Mouse (Mus musculus): ENCODE results near the gene Gm27235. TPM values are rescaled to one million over a fixed set of nuclear protein-coding genes. Genes with fewer than 3 reads are reported as not detected.
"Not testable (repeated sequence)": the region's sequence is repeated elsewhere in the genome, so short reads cannot be mapped to it uniquely, and the experiment has no call there.

Gene Gm27235
- total RNA-seq (2021) = not detected
- long read RNA-seq, experiment 1 = 0 reads
- long read RNA-seq, experiment 2 = 0 reads

DNA sequence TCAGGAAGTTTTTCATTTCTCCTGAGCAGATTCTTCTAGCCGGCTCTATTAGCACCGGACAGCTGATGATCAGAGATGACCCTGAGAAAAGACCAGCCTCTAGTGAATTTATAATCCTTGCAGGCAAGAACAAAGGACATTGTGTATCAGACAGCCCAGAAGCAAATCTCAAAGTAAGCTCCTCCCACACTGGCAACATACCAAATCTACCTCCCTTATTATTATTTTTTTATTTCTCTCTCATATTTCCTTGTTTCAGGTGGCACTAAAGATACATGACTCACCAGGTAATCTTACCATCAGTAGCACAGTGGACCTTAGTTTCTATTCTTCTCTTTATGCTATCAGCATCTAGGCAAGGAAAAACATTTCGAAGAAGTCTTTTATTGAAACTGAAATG lies at the start of gene Gm27235, which contains the start of gene D730048I06Rik:
TSS of gene Gm27235 (minus strand) at position 101 of the 400 bp plus-strand sequence.
TSS of gene D730048I06Rik (minus strand) at position 112 of the 400 bp plus-strand sequence.
- no peak for DNase-seq (ENCODE audit: low spot score in 2 of 2)

DNA sequence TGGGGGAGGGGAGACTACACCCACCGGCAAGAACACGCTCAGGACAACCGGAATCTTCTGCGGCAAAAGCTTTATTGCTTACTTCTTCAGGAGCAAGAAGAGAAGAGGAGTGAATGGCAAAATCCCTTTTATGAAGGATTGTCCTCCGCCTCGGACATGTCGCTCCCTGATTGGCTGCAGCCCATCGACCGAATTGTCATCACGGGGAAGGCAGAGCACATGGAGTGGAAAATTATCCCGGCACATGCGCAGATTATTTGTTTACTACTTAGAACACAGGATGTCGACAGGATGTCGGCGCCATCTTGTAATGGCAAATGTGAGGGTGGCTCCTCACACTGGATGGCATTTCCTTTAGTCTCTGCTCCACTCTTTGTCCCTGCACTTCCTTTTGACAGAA lies 28.0 kb upstream of the Gm27235 start:
- DNase-seq (ENCODE audit: low spot score in 2 of 2) = not testable (repeated sequence)

DNA sequence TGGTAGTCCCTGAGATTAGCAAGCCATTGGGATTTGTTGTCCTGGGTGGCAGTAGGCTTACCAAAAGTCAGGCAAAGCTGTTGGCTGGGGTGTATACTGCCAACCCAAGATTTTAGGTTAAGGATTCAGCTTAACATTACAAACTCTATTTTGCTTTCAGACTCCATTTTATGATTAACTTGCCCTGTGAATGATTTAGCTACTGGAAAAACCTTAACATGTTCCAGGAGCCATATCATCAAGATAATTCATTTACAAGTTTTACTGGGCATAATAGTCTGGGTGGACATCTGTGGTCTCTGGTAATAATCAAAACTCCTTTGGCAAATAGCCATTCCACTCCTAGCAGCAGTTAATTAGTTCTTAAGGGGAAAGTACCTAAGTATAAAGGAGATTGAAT lies 8.2 kb upstream of the Gm27235 start:
- no peak for DNase-seq (ENCODE audit: low spot score in 2 of 2)

DNA sequence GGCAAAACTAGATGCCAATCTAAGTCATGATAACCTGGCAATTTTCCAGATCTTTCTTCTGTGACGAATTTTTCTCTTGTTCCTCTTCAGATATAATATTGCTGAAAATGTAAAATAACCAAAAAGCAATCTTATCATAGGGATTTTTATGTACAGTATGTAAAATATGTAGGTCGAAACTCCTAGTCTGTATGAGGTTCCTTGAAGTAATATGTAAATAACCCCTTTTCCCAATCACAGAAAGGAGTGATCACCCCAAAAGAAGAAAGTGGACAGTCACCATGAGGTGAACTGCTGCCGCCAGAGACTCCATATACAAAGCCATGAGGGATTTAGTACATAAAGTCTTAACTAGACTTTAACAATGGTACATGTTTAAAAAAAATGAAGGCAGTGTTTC lies 11.9 kb downstream of the Gm27235 start, which contains the start of gene Gm17727:
TSS of gene Gm17727 (minus strand) at position 101 of the 400 bp plus-strand sequence.
- DNase-seq (ENCODE audit: low spot score in 2 of 2) = no peak

DNA sequence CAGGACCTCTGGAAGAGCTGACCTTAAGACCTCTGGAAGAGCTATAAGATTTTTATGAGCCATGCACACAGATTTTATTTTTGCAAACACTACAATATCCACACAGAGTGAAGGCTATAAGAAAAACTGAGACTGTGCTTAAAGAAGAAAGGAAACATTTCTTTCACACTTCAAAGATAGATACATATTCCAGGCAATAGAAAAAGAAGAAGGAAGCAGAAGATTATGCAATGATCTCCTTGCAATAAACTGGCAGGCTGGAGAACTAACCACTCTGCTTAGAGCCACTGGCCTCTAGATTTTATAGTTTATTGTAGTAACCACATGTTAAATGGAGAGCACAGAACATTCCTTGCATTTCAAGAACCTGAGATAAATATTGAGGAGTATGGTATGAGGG lies 33.1 kb downstream of the Gm27235 start:
- DNase-seq (ENCODE audit: low spot score in 2 of 2) = no peak

DNA sequence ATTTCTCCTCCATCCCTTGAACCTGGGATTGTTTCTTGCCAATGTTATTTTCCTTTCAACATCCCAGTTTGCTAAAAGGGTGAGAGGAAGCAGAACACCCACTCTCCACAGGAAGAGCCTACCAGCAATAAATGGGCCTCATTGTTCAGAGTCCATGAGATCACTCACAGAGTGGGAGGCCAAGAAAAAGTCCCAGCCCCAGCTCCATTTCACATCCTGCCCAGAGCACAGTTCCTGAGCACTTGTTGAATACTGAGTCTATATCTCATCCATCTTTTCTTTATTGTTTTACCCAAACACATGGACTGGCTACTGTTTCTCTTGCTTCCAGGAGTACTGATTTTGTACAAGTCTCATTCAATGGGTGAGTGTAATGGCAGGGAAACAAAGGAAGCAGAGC lies 49.2 kb downstream of the Gm27235 start, which contains the start of gene Gm17677:
TSS of gene Gm17677 (plus strand) at position 301 of the 400 bp plus-strand sequence.
- no peak for DNase-seq (ENCODE audit: low spot score in 2 of 2)

Other genes with a start within 250 kb of the Gm27235 start
- 10 to 100 TPM; 17.7 to 18.4 TPM for gene Ddx25, start 231.6 kb downstream of the Gm27235 start, total RNA-seq (2021)
- 10 to 100 TPM; 12.0 to 12.1 TPM for gene Pus3, start 231.5 kb downstream of the Gm27235 start, total RNA-seq (2021)
- gene Pate2, start 219.8 kb downstream of the Gm27235 start, total RNA-seq (2021) = under 1 TPM; 0.93 to 0.98 TPM
- 1 to 10 TPM; 9.0 to 9.1 TPM for gene Hyls1, start 219.7 kb downstream of the Gm27235 start, total RNA-seq (2021)
- gene Pate4, start 178.2 kb downstream of the Gm27235 start, total RNA-seq (2021) = not detected
- not detected for gene Pate3, start 141.9 kb downstream of the Gm27235 start, total RNA-seq (2021)
- not detected for gene Pate1, start 102.7 kb downstream of the Gm27235 start, total RNA-seq (2021)
- gene Gm17677, start 49.1 kb downstream of the Gm27235 start, total RNA-seq (2021) = not detected
- not detected for gene Gm17727, start 12.0 kb downstream of the Gm27235 start, total RNA-seq (2021)
- gene D730048I06Rik, start within 50 bp of the Gm27235 start, total RNA-seq (2021) = not detected
- gene 9230110F15Rik, start 54.0 kb upstream of the Gm27235 start, total RNA-seq (2021) = not detected
- not detected for gene 9230113P08Rik, start 118.3 kb upstream of the Gm27235 start, total RNA-seq (2021)

Data from left cerebral cortex, adult 18-20 months (tissue).